Mouse (Mus musculus) limb, embryonic 14.5 days (tissue): ENCODE results near the gene Dennd6b. TPM values are rescaled to one million over a fixed set of nuclear protein-coding genes. Genes with fewer than 3 reads are reported as not detected.

Source experiments
- ATAC-seq: fragments of 200-750 bp; cut with Nextera tagmentation; 2 replicates; pipeline ENCODE4 v1.8.0; 2017; ENCODE audit warnings: low read depth, moderate number of reproducible peaks, moderate TSS enrichment; ENCODE audit not compliant: low FRiP score
- DNase-seq: peaks from one replicate; pipeline ENCODE4 v3.0.0-alpha.2; 2015; ENCODE audit warnings: low spot score
- H3K27ac ChIP-seq: fragments of 300-500 bp; sonication (generic); replicated peaks from 2 replicates; pipeline ENCODE4 v1.5.1; 2014; ENCODE audit warnings: low read depth, mild to moderate bottlenecking, low read length, moderate library complexity, mixed read lengths
- H3K27me3 ChIP-seq: fragments of 300-500 bp; sonication (generic); 2 replicates; pipeline ENCODE4 v1.6.1; 2014; ENCODE audit warnings: low read length, mixed read lengths; ENCODE audit not compliant: control insufficient read depth, insufficient read depth
- H3K36me3 ChIP-seq: fragments of 300-500 bp; sonication (generic); 2 replicates; pipeline ENCODE4 v1.6.1; 2014; ENCODE audit warnings: mild to moderate bottlenecking, low read length, moderate library complexity, mixed read lengths; ENCODE audit not compliant: control insufficient read depth, insufficient read depth
- H3K4me1 ChIP-seq: fragments of 300-500 bp; sonication (generic); 2 replicates; pipeline ENCODE4 v1.6.1; 2014; ENCODE audit warnings: antibody characterized with exemption, low read length, mixed read lengths; ENCODE audit not compliant: control insufficient read depth, insufficient read depth
- H3K4me2 ChIP-seq: fragments of 300-500 bp; sonication (generic); replicated peaks from 2 replicates; pipeline ENCODE4 v1.6.1; 2014; ENCODE audit warnings: low read depth, mild to moderate bottlenecking, low read length, moderate library complexity; ENCODE audit not compliant: severe bottlenecking
- H3K4me3 ChIP-seq: fragments of 300-500 bp; sonication (generic); replicated peaks from 2 replicates; pipeline ENCODE4 v1.5.1; 2014; ENCODE audit warnings: low read length
- H3K9ac ChIP-seq: fragments of 300-500 bp; sonication (generic); 2 replicates; pipeline ENCODE4 v1.6.1; 2014; ENCODE audit warnings: mild to moderate bottlenecking, low read depth, low read length, moderate library complexity; ENCODE audit not compliant: severe bottlenecking
- H3K9me3 ChIP-seq: fragments of 300-500 bp; sonication (generic); 2 replicates; pipeline ENCODE4 v1.6.1; 2016; ENCODE audit warnings: low read length; ENCODE audit not compliant: control insufficient read depth
- POLR2A ChIP-seq: fragments of 200-500 bp; IDR thresholded peaks from 2 replicates; pipeline ENCODE4 v1.8.0; 2012; ENCODE audit warnings: inconsistent platforms, mild to moderate bottlenecking, moderate library complexity, borderline replicate concordance; ENCODE audit not compliant: insufficient read depth, insufficient read length; ENCODE audit errors: extremely low read depth
- WGBS: fragments of 180-500 bp; shearing (Covaris S2); extraction: QIAGEN DNeasy Blood & Tissue Kit; methylation state at CpG from one replicate; pipeline ENCODE4 v1.1.7; 2014; 5-methylcytosine and 5-hydroxymethylcytosine counted together
- polyA plus RNA-seq, 2 experiments: library from polyadenylated mRNA; depleted of rRNA in 1 of 2; stranded (reverse) in 1 of 2; unstranded in 1 of 2; fragments of >200 nt; fragmentation: Nextera tagmentation in 1 of 2; extraction: Ambion mirVana in 1 of 2; gene quantifications; 2 replicates each; pipeline versions ENCODE4 v1.2.1 to v1.2.3; 2012 to 2014

The Dennd6b gene
- polyA plus RNA-seq, 2 experiments: 12.7 to 39.2 TPM

DNA sequence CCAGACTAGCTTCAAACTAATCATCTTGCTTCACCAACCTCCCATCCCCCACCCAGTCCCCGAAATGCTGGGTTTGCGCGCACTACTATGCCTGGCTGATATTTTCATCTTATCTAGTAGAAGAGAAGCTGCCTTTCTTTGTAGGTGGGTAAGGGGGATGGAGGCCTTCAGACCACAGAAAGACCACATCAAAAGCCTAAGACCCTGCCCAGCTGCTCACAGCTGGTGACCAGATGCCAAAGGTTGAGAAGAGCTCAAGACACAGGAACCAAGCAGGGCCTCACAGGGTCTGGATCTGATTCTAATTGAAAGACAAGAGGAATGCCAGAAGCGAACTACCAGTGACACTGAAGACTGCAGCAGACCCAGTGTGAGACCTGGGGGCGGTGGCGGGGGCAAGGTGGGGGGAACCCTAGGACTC is 1.0 kb downstream of the Dennd6b start:
- DNase-seq (no peak), ATAC-seq (no peak)
- Histone ChIP-seq H3K4me2 (peak overlapping the region; percentile 70), H3K36me3 (0 out of 2 replicates have a peak, but pooled peaks cover 3% of the 10 kb centered on the region), H3K4me3 (peak overlapping the region; percentile 88), H3K27ac (peak overlapping the region; percentile 98), H3K9ac (peak overlapping the region; percentile 98), H3K9me3 (no peaks in the 10 kb centered on the region), H3K4me1 (peaks cover 16% of the 10 kb centered on the region), H3K27me3 (no peaks in the 10 kb centered on the region)
- TF ChIP-seq POLR2A: no peak
- WGBS: 11% methylated on average over 6 of the region's 6 CpGs

- TF ChIP-seq POLR2A: no peak
- no peak overlapping the region for H3K9ac ChIP-seq
- no peak overlapping the region for H3K4me3 ChIP-seq
- no peak overlapping the region for H3K4me2 ChIP-seq
- ATAC-seq: no peak
- H3K4me1 ChIP-seq: peaks cover 8% of the 10 kb centered on the region
- no peak for DNase-seq
- peaks cover 16% of the 10 kb centered on the region for H3K36me3 ChIP-seq
- 82% methylated on average over 5 of the region's 5 CpGs for WGBS
- H3K27me3 ChIP-seq: no peaks in the 10 kb centered on the region
- no peaks in the 10 kb centered on the region for H3K9me3 ChIP-seq
- no peak overlapping the region for H3K27ac ChIP-seq
Observed at GRCm38 (mm10) chr15:89184937-89185227, 11.4 kb downstream of the Dennd6b start.

DNA sequence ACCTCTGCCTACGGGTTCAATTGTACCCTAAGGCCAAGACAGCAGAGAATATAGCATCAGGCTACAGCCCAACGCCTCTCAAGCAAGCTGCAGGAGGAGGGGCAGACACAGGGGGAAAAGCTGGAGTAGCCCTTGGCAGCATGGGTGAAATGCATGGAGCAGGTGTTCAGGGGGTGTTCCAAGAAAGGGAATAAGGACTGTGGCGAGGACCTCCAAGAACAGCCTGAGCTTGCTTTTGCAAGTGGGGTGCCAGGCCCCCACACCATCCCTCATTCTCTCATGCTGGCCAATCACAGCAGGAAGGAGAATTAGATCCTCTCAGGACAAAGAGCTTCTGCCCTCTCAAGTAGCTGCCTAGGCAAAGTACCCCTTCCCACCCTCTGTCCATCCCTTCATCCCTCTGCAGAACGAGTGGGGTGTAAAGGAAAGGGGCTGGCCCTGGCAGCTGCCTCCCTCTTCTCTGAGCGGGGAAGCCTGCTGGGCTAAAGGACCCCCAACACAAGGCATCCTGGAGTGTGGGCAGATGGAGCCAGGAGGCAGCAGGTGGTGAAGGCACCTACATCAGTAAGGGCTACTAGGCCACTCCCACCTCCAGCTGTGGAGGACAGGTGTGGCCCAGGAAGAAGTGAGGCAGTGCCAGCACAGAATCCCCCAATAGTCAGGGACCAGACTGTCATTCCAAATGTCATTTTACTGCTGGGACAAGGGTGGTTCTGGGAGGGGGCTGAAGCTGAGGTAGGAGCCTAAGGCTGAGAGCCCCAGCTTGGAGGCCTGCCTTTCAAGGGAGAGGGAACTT is 12.0 kb downstream of the Dennd6b start:
- peaks cover 15% of the 10 kb centered on the region for H3K36me3 ChIP-seq

GRCm38 (mm10) chr15:89182842-89183241 is 13.5 kb downstream of the Dennd6b start:
- no peak overlapping the region for H3K27ac ChIP-seq
- H3K4me3 ChIP-seq: no peak overlapping the region

More for the DNA sequence above, 12.0 kb downstream of the Dennd6b start:
- Histone ChIP-seq H3K4me3 (no peak overlapping the region), H3K9ac (no peak overlapping the region), H3K9me3 (no peaks in the 10 kb centered on the region), H3K27me3 (no peaks in the 10 kb centered on the region), H3K4me2 (no peak overlapping the region), H3K27ac (no peak overlapping the region), H3K4me1 (peaks cover 8% of the 10 kb centered on the region)
- no peak for DNase-seq
- WGBS: 51% methylated on average over 5 of the region's 5 CpGs
- TF ChIP-seq POLR2A: no peak
- no peak for ATAC-seq

GRCm38 (mm10) chr15:89182328-89182741 is 14.0 kb downstream of the Dennd6b start:
- Histone ChIP-seq H3K4me2 (no peak overlapping the region), H3K4me3 (no peak overlapping the region), H3K36me3 (peaks cover 7% of the 10 kb centered on the region; the same call in 1 of the 2 replicates), H3K9me3 (no peaks in the 10 kb centered on the region), H3K9ac (no peak overlapping the region), H3K27me3 (no peaks in the 10 kb centered on the region), H3K27ac (no peak overlapping the region), H3K4me1 (peaks cover 27% of the 10 kb centered on the region)
- ATAC-seq (no peak), DNase-seq (no peak)
- TF ChIP-seq POLR2A: no peak
- 35% methylated on average over 6 of the region's 6 CpGs for WGBS

More at GRCm38 (mm10) chr15:89182842-89183241, 13.5 kb downstream of the Dennd6b start:
- 50% methylated on average over 5 of the region's 5 CpGs for WGBS
- H3K9ac ChIP-seq: no peak overlapping the region
- DNase-seq (no peak), ATAC-seq (no peak)
- peaks cover 22% of the 10 kb centered on the region for H3K4me1 ChIP-seq
- no peaks in the 10 kb centered on the region for H3K27me3 ChIP-seq
- no peak overlapping the region for H3K4me2 ChIP-seq
- no peaks in the 10 kb centered on the region for H3K9me3 ChIP-seq
- no peak for TF ChIP-seq POLR2A
- peaks cover 7% of the 10 kb centered on the region; the same call in 1 of the 2 replicates for H3K36me3 ChIP-seq
